Mouse (Mus musculus): ENCODE data around the gene Gm28551. TPM values are rescaled to one million over a fixed set of nuclear protein-coding genes. Genes with fewer than 3 reads are reported as not detected.

The Gm28551 gene
- total RNA-seq, 2 experiments from 2014 or later: 0.09 TPM; not detected in 1

DNA sequence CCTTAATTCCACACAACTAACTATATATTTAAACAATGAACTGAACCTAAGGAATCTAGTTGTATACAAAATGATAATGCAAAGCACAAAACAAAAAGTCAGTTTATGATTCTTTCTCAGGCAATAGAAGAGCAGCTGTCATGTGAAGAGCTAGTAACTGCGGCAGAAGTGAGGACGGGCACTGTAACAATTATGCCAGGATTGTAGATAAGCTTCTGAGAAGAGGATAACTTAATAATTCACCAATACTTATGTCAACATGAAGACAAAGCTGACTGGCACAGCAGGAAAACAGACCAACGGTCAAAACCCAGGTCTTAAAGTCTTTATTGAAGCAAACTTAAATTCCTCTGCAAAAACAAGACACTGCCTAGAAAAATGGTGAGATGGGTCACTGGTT lies 61.3 kb downstream of the Gm28551 start:
- DNase-seq: no peak

Other genes starting within 250 kb of the Gm28551 start
- gene 1700019A02Rik, start 165.0 kb downstream of the Gm28551 start, total RNA-seq (2021): not detected
- 1 to 10 TPM; 5.8 to 6.7 TPM for gene Pms1, start 55.6 kb downstream of the Gm28551 start, total RNA-seq (2021)
- 1 to 10 TPM; 4.5 to 4.7 TPM for gene Ormdl1, start 55.6 kb downstream of the Gm28551 start, total RNA-seq (2021)
- gene Gm28778, start 55.6 kb downstream of the Gm28551 start, total RNA-seq (2021): under 1 TPM in 1 of 2 experiments, not detected in 1; 0.52 TPM
- 10 to 100 TPM; 16.7 to 18.4 TPM for gene Osgepl1, start 39.0 kb downstream of the Gm28551 start, total RNA-seq (2021)
- gene Asdurf, start within 50 bp of the Gm28551 start, total RNA-seq (2021): 1 to 10 TPM; 5.2 to 9.0 TPM
- gene Asnsd1, start 85 bp upstream of the Gm28551 start, total RNA-seq (2021): 10 to 100 TPM; 46.7 to 48.1 TPM